Comparison of ENCODE assay signal across 18 mouse cellular contexts in genomic region chr16:57544441-57544840, GRCm38 (mm10).
DNase-seq lines count a peak whose midpoint lies in the region; ATAC-seq and TF ChIP-seq lines count a peak whose summit lies in the region.
"Had no signal": no experiment of that assay in that cellular context is flagged by ENCODE, and none has a peak within 500 bp of the region (broad histone marks: within the 10 kb centered on the region; RNA-seq: fewer than 3 reads in every experiment).

No protein-coding gene starts in this region.

- H3K27ac ChIP-seq in forebrain, embryonic 16.5 days (ENCODE audit: low read length): no peak overlapping the region
- no peak overlapping the region for H3K27ac ChIP-seq in forebrain, embryonic 13.5 days
- no peak overlapping the region for H3K27ac ChIP-seq in lung, embryonic 14.5 days (ENCODE audit: low read depth)
- H3K27ac ChIP-seq: midbrain, embryonic 15.5 days had no signal

- WGBS in forebrain, embryonic 16.5 days: 64% methylated on average over 8 of the region's 8 CpGs
- WGBS in forebrain, embryonic 13.5 days: 80% methylated on average over 8 of the region's 8 CpGs
- 31% methylated on average over 8 of the region's 8 CpGs for WGBS in lung, embryonic 14.5 days
- WGBS in lung, adult 2 months: 33% methylated on average over 8 of the region's 8 CpGs

- no peak overlapping the region for H3K9ac ChIP-seq in forebrain, embryonic 16.5 days (replicated peaks; ENCODE audit: low read depth, low read length)
- no peak overlapping the region for H3K9ac ChIP-seq in forebrain, embryonic 13.5 days
- no peak overlapping the region for H3K9ac ChIP-seq in lung, embryonic 14.5 days
- H3K9ac ChIP-seq: midbrain, embryonic 15.5 days had no signal

- 0 out of 2 replicates have a peak, but pooled peaks have one; percentile 2 for ATAC-seq in forebrain, embryonic 16.5 days
- ATAC-seq in forebrain, embryonic 13.5 days: no peak
- ATAC-seq in lung, embryonic 14.5 days (ENCODE audit: insufficient read depth): no peak
- ATAC-seq: activated CD4-positive, CD25-positive, alpha-beta regulatory T cell, adult 4 months; midbrain, embryonic 15.5 days had no signal

- no peaks in the 10 kb centered on the region for H3K36me3 ChIP-seq in forebrain, embryonic 16.5 days (ENCODE audit: control insufficient read depth, insufficient read depth)
- H3K36me3 ChIP-seq in forebrain, embryonic 13.5 days (ENCODE audit: poor library complexity, severe bottlenecking): no peaks in the 10 kb centered on the region
- H3K36me3 ChIP-seq in lung, embryonic 14.5 days (ENCODE audit: insufficient read depth): no peaks in the 10 kb centered on the region
- H3K36me3 ChIP-seq: midbrain, embryonic 15.5 days had no signal

- peak; percentile 59 for DNase-seq in lung, embryonic 14.5 days
- DNase-seq in lung, adult 2 months: no peak
- DNase-seq in lung, postnatal 10 days: peak; percentile 64
- DNase-seq in telencephalon, adult 2 months (ENCODE audit: low read depth, low spot score): peak; percentile 34
- DNase-seq in ovary, adult 18-20 months (ENCODE audit: low spot score): no peak
- DNase-seq: adrenal gland, postnatal 25 days; cerebellum, adult 2 months; cerebellum, postnatal 36 days; kidney, adult 8-10 months; kidney, postnatal 25 days; liver; thymus, postnatal 36 days had no signal

- H3K4me3 ChIP-seq in forebrain, embryonic 16.5 days (replicated peaks; ENCODE audit: low read length): no peak overlapping the region
- H3K4me3 ChIP-seq in forebrain, embryonic 13.5 days: no peak overlapping the region
- no peak overlapping the region for H3K4me3 ChIP-seq in lung, embryonic 14.5 days (ENCODE audit: low read depth, low read length)
- H3K4me3 ChIP-seq in lung, adult 2 months (replicated peaks; ENCODE audit: extremely low read depth, low read depth, low read length): no peak overlapping the region
- H3K4me3 ChIP-seq: megakaryocyte, embryonic 14.5 days; midbrain, embryonic 15.5 days; myocyte had no signal

- no peak for TF ChIP-seq CTCF in lung, embryonic 14.5 days (IDR thresholded peaks at IDR 0.05; ENCODE audit: low read depth)
- TF ChIP-seq CTCF in lung, adult 2 months (IDR thresholded peaks at IDR 0.05; ENCODE audit: insufficient read depth, low read length): no peak

- TF ChIP-seq POLR2A in lung, adult 2 months (IDR thresholded peaks at IDR 0.05; ENCODE audit: borderline replicate concordance, extremely low read depth, low read depth, low read length): no peak

- no peaks in the 10 kb centered on the region for H3K9me3 ChIP-seq in forebrain, embryonic 16.5 days (ENCODE audit: control insufficient read depth, low read length)
- no peaks in the 10 kb centered on the region for H3K9me3 ChIP-seq in forebrain, embryonic 13.5 days (replicated peaks)
- H3K9me3 ChIP-seq in lung, embryonic 14.5 days (ENCODE audit: low read depth, low read length): no peaks in the 10 kb centered on the region
- H3K9me3 ChIP-seq: midbrain, embryonic 15.5 days had no signal

- H3K4me2 ChIP-seq in forebrain, embryonic 16.5 days (ENCODE audit: low read length): no peak overlapping the region
- no peak overlapping the region for H3K4me2 ChIP-seq in forebrain, embryonic 13.5 days
- no peak overlapping the region for H3K4me2 ChIP-seq in lung, embryonic 14.5 days
- H3K4me2 ChIP-seq: midbrain, embryonic 15.5 days had no signal

- peaks cover 6% of the 10 kb centered on the region for H3K4me1 ChIP-seq in forebrain, embryonic 16.5 days (replicated peaks; ENCODE audit: control insufficient read depth, insufficient read depth, low read length)
- peaks cover 3% of the 10 kb centered on the region; the same call in 1 of the 2 replicates for H3K4me1 ChIP-seq in forebrain, embryonic 13.5 days
- H3K4me1 ChIP-seq in lung, embryonic 14.5 days (ENCODE audit: insufficient read depth): no peaks in the 10 kb centered on the region
- H3K4me1 ChIP-seq in lung, adult 2 months (ENCODE audit: control insufficient read depth, insufficient read depth, low read length): peaks cover 11% of the 10 kb centered on the region

- peaks cover 4% of the 10 kb centered on the region; the same call in 1 of the 2 replicates for H3K27me3 ChIP-seq in forebrain, embryonic 16.5 days (replicated peaks; ENCODE audit: control insufficient read depth, insufficient read depth, low read length)
- H3K27me3 ChIP-seq in forebrain, embryonic 13.5 days: 0 out of 2 replicates have a peak, but pooled peaks cover 12% of the 10 kb centered on the region
- no peaks in the 10 kb centered on the region for H3K27me3 ChIP-seq in lung, embryonic 14.5 days (ENCODE audit: insufficient read depth, low read length)
- H3K27me3 ChIP-seq: megakaryocyte, embryonic 14.5 days had no signal

Comparison
In these comparisons a context has a peak if more than half of its experiments do, and no peak if none do; other contexts are left out.
1. DNase-seq: peak in lung, embryonic 14.5 days (single experiment), lung, postnatal 10 days (single experiment) and telencephalon, adult 2 months (single experiment); none in lung, adult 2 months (single experiment) and ovary, adult 18-20 months (single experiment).